18 mouse cellular contexts compared by ENCODE assay signal in the genomic region with DNA sequence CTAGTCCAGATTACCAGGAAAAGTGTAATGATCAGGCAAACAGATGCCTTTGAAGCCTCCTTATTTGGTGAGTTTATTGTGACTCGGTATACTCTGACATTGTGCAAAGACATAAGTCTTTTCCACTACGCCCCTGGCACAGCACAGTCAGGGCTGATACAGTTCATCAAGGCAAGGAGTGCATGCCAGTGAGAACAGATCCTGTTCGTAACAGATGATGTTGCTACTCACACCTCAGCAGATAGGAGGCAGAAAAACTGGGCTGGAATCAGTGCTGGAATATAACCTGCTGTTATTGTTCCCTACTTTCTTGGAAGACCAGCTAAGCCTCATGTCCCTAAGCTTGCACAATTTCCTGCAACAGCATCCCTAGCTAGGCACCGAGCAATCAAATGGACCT.
DNase-seq lines count a peak whose midpoint lies in the region; ATAC-seq and TF ChIP-seq lines count a peak whose summit lies in the region.
"Had no signal": no experiment of that assay in that cellular context is flagged by ENCODE, and none has a peak within 500 bp of the region (broad histone marks: within the 10 kb centered on the region; RNA-seq: fewer than 3 reads in every experiment).

No protein-coding gene starts in this region.

- no peaks in the 10 kb centered on the region for H3K9me3 ChIP-seq in hindbrain, embryonic 13.5 days
- no peaks in the 10 kb centered on the region for H3K9me3 ChIP-seq in hindbrain, embryonic 14.5 days (ENCODE audit: control insufficient read depth, low read length)
- no peaks in the 10 kb centered on the region for H3K9me3 ChIP-seq in forebrain, embryonic 15.5 days
- H3K9me3 ChIP-seq in midbrain, embryonic 16.5 days (replicated peaks; ENCODE audit: control insufficient read depth, low read length, poor library complexity, severe bottlenecking), result no peaks in the 10 kb centered on the region
- H3K9me3 ChIP-seq: hindbrain, embryonic 10.5 days had no signal

- no peak overlapping the region for H3K4me3 ChIP-seq in hindbrain, embryonic 13.5 days
- no peak overlapping the region for H3K4me3 ChIP-seq in hindbrain, embryonic 14.5 days (replicated peaks; ENCODE audit: low read length)
- no peak overlapping the region for H3K4me3 ChIP-seq in forebrain, embryonic 15.5 days
- H3K4me3 ChIP-seq in midbrain, embryonic 16.5 days (ENCODE audit: low read depth, low read length), result no peak overlapping the region
- H3K4me3 ChIP-seq: heart, adult 2 months; hindbrain, embryonic 10.5 days had no signal

- peaks cover 83% of the 10 kb centered on the region for H3K27me3 ChIP-seq in hindbrain, embryonic 13.5 days
- peaks cover 55% of the 10 kb centered on the region for H3K27me3 ChIP-seq in hindbrain, embryonic 14.5 days (ENCODE audit: control insufficient read depth, insufficient read depth, low read length)
- no peaks in the 10 kb centered on the region for H3K27me3 ChIP-seq in forebrain, embryonic 15.5 days
- peaks cover 8% of the 10 kb centered on the region for H3K27me3 ChIP-seq in midbrain, embryonic 16.5 days (ENCODE audit: control insufficient read depth, insufficient read depth, low read depth, low read length)

- no peak for TF ChIP-seq POLR2A in brain, embryonic 14.5 days (IDR thresholded peaks at IDR 0.05; ENCODE audit: borderline replicate concordance, extremely low read depth, insufficient read depth, insufficient read length, poor library complexity, severe bottlenecking)

- H3K4me1 ChIP-seq in hindbrain, embryonic 13.5 days (replicated peaks), result peaks cover 5% of the 10 kb centered on the region
- peaks cover 4% of the 10 kb centered on the region for H3K4me1 ChIP-seq in hindbrain, embryonic 14.5 days (replicated peaks; ENCODE audit: control insufficient read depth, insufficient read depth, low read length)
- peaks cover 21% of the 10 kb centered on the region for H3K4me1 ChIP-seq in forebrain, embryonic 15.5 days
- peaks cover 7% of the 10 kb centered on the region; the same call in 1 of the 2 replicates for H3K4me1 ChIP-seq in midbrain, embryonic 16.5 days (ENCODE audit: control insufficient read depth, insufficient read depth, low read length)

- WGBS in hindbrain, embryonic 13.5 days, result 71% methylated on average over 4 of the region's 4 CpGs
- WGBS in hindbrain, embryonic 14.5 days, result 64% methylated on average over 4 of the region's 4 CpGs
- 24% methylated on average over 4 of the region's 4 CpGs for WGBS in forebrain, embryonic 15.5 days
- 57% methylated on average over 4 of the region's 4 CpGs for WGBS in midbrain, embryonic 16.5 days

- H3K27ac ChIP-seq in hindbrain, embryonic 13.5 days, result no peak overlapping the region
- H3K27ac ChIP-seq in hindbrain, embryonic 14.5 days, result no peak overlapping the region
- H3K27ac ChIP-seq in forebrain, embryonic 15.5 days (replicated peaks), result 0 out of 2 replicates have a peak overlapping the region, but pooled peaks have one; percentile 2
- no peak overlapping the region for H3K27ac ChIP-seq in midbrain, embryonic 16.5 days (ENCODE audit: low read length)
- H3K27ac ChIP-seq: heart, adult 2 months; hindbrain, embryonic 10.5 days; liver, embryonic 14.5 days had no signal

- no peak for DNase-seq in hindbrain, embryonic 14.5 days (ENCODE audit: low spot score)
- DNase-seq in brain, embryonic 14.5 days (ENCODE audit: low read depth), result peak; percentile 73
- no peak for DNase-seq in urinary bladder, postnatal 4 days (ENCODE audit: low spot score in 2 of 2)
- DNase-seq in cerebellum, adult 8-10 months, result no peak
- no peak for DNase-seq in adrenal gland, adult 18-20 months (ENCODE audit: low spot score in 2 of 2)
- DNase-seq: adrenal gland, postnatal 25 days; gastrocnemius, postnatal 10 days; heart, adult 2 months; kidney, postnatal 4 days; thymus, adult 18-20 months; thymus, postnatal 4 days had no signal

- no peak overlapping the region for H3K4me2 ChIP-seq in hindbrain, embryonic 13.5 days
- H3K4me2 ChIP-seq in hindbrain, embryonic 14.5 days (replicated peaks), result no peak overlapping the region
- H3K4me2 ChIP-seq in forebrain, embryonic 15.5 days (replicated peaks), result no peak overlapping the region
- no peak overlapping the region for H3K4me2 ChIP-seq in midbrain, embryonic 16.5 days (ENCODE audit: low read length)

- no peaks in the 10 kb centered on the region for H3K36me3 ChIP-seq in hindbrain, embryonic 13.5 days
- no peaks in the 10 kb centered on the region for H3K36me3 ChIP-seq in hindbrain, embryonic 14.5 days (replicated peaks; ENCODE audit: control insufficient read depth, insufficient read depth)
- H3K36me3 ChIP-seq in forebrain, embryonic 15.5 days, result no peaks in the 10 kb centered on the region
- H3K36me3 ChIP-seq in midbrain, embryonic 16.5 days (ENCODE audit: control insufficient read depth, insufficient read depth, low read length), result no peaks in the 10 kb centered on the region
- H3K36me3 ChIP-seq: G1E; hindbrain, embryonic 10.5 days had no signal

- ATAC-seq in hindbrain, embryonic 13.5 days (ENCODE audit: low FRiP score), result peak; percentile 21; the same call in 1 of the 2 replicates
- ATAC-seq in hindbrain, embryonic 14.5 days (ENCODE audit: low FRiP score), result no peak
- ATAC-seq in forebrain, embryonic 15.5 days (replicated peaks), result peak; percentile 71
- 0 out of 2 replicates have a peak, but pooled peaks have one; percentile 41 for ATAC-seq in midbrain, embryonic 16.5 days
- ATAC-seq: intestine, embryonic 16.5 days had no signal

- TF ChIP-seq CTCF in brain, embryonic 14.5 days (IDR thresholded peaks at IDR 0.05; ENCODE audit: borderline replicate concordance, extremely low read depth, insufficient read depth, insufficient read length), result no peak

- no peak overlapping the region for H3K9ac ChIP-seq in hindbrain, embryonic 13.5 days
- no peak overlapping the region for H3K9ac ChIP-seq in hindbrain, embryonic 14.5 days
- no peak overlapping the region for H3K9ac ChIP-seq in forebrain, embryonic 15.5 days (replicated peaks)
- no peak overlapping the region for H3K9ac ChIP-seq in midbrain, embryonic 16.5 days (ENCODE audit: low read depth, low read length)
- H3K9ac ChIP-seq: liver, embryonic 14.5 days had no signal
